Mouse (Mus musculus): ENCODE data around the gene Srgap2. TPM values are rescaled to one million over a fixed set of nuclear protein-coding genes. Genes with fewer than 3 reads are reported as not detected.
"Not testable (repeated sequence)": the region's sequence is repeated elsewhere in the genome, so short reads cannot be mapped to it uniquely, and the experiment has no call there.

Srgap2 gene
- total RNA-seq, 2 experiments from 2014 or later: 7.8 to 22.6 TPM

GRCm38 (mm10) chr1:131360800-131361199, 166.4 kb downstream of the Srgap2 start:
- ATAC-seq (replicated peaks; ENCODE audit: low FRiP score, low TSS enrichment, poor library complexity, severe bottlenecking): no peak

DNA sequence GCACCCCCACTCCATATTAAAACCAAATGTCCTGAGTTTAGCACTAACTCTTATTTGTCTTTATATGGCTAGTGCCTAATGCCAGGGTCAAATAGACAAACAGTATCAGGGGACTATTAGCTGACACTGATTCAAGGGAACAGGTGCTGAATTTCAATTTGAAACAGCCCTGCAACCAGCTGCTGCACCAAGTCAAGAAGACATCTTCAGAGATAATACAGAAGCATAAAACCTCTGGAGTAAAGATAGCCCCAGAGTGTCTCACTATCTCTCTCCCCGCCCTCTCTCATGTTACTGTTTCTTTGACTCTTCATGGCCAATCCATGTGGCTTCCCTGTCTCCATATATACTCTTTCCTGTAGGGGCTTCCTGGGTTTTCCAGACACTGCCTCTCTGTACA, 167.5 kb downstream of the Srgap2 start:
- ATAC-seq (replicated peaks; ENCODE audit: low FRiP score, low TSS enrichment, poor library complexity, severe bottlenecking): peak; percentile 54

- 0 out of 2 replicates have a peak, but pooled peaks have one; percentile 51 for ATAC-seq (replicated peaks; ENCODE audit: low FRiP score, low TSS enrichment, poor library complexity, severe bottlenecking)
Measured at GRCm38 (mm10) chr1:131357213-131357612, 169.9 kb downstream of the Srgap2 start.

DNA sequence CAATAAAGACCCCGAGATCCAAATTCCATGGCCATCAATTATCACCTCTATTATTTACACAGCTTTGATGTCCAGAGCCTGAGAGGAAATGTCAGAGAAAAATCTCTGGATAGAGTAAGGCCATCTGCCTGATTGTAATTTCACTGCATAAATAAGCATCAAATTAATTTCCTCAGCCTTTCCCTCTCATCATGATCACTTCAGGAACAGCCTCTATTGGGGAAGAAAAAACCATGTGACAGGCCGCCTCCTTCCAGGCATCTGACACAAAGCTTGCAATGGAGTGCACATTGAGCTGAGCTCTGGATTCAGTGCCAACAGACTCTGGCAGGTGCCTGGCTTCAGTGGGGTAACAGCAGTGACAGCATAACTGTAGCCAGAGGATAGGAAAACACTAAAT, 175.7 kb downstream of the Srgap2 start:
- no peak for ATAC-seq (replicated peaks; ENCODE audit: low FRiP score, low TSS enrichment, poor library complexity, severe bottlenecking)

GRCm38 (mm10) chr1:131349993-131350510, 177.1 kb downstream of the Srgap2 start:
- no peak for ATAC-seq (replicated peaks; ENCODE audit: low FRiP score, low TSS enrichment, poor library complexity, severe bottlenecking)

DNA sequence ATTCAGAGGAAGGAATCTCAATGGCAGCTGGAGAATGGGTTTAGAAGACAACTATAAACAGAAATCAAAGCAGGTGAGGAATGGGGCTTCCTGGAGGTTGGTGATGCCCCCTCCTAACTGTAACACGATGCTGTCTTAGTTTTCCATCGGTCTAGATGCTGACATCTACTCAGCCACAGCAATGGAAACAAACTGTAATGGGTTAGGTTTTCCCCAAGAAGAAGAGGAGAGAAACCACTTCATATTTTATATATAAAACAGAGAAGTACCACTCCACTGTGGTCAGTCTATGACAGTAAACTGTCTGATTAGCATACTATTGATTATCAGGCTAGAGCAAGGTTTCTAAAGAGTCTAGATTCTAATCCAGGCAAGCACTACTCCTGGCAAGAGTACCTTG, 179.4 kb downstream of the Srgap2 start:
- no peak for ATAC-seq (replicated peaks; ENCODE audit: low FRiP score, low TSS enrichment, poor library complexity, severe bottlenecking)

DNA sequence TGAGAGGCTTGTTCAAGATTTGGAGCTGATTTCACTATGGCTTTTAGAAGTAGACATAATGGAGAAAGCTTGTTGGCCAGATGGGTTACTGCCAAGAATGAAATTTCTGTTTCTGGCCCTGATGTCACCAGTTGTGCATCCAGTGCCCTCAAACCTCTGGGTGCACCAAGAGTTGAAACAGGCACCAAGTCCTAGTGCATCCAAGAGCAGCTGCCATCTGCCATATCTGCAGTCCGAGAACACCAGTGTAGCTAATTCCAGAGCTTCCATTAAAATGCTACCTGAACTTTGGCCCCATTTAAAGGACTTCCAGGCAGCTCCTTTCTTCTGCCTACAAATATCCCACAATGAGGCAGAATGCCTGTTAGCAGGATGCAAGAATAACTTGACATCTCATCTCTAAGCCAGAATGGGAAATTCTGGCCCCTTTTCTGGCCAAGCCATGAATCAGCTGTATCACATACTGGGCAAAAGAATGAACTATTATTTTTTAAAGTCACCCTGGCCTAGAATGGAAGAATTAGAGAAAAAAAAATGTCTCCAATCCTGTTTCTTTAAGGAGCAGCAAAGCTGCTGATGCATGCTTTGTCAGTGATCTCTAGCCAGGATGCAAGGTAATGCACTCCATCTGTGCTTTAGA, 180.1 kb downstream of the Srgap2 start:
- ATAC-seq (replicated peaks; ENCODE audit: low FRiP score, low TSS enrichment, poor library complexity, severe bottlenecking): no peak

GRCm38 (mm10) chr1:131345422-131346419, 181.4 kb downstream of the Srgap2 start:
- ATAC-seq (replicated peaks; ENCODE audit: low FRiP score, low TSS enrichment, poor library complexity, severe bottlenecking): no peak

DNA sequence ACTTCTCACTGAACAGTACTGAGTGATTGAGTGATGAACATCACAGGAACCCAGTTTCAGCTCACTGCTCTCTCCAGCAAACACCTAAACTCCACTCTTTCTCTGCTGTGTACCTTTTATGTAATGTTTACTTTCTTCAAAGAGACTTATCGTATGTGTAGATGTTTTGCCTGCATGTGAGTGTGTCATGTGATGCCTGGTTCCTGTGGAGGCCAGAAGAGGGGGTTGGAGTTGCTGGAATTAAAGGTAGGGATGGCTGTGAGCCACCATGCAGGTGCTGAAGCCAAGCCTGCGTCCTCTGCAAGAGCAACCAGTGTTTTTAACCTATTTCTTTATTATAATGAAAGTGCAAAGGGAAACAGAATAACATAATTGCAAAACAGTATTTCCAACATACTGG, 182.5 kb downstream of the Srgap2 start:
- no peak for ATAC-seq (replicated peaks; ENCODE audit: low FRiP score, low TSS enrichment, poor library complexity, severe bottlenecking)

GRCm38 (mm10) chr1:131336017-131336416, 191.1 kb downstream of the Srgap2 start:
- no peak for ATAC-seq (replicated peaks; ENCODE audit: low FRiP score, low TSS enrichment, poor library complexity, severe bottlenecking)

- no peak for ATAC-seq (replicated peaks; ENCODE audit: low FRiP score, low TSS enrichment, poor library complexity, severe bottlenecking)
Measured at GRCm38 (mm10) chr1:131335604-131336003, 191.5 kb downstream of the Srgap2 start.

GRCm38 (mm10) chr1:131331180-131331579, 196.0 kb downstream of the Srgap2 start:
- ATAC-seq (replicated peaks; ENCODE audit: low FRiP score, low TSS enrichment, poor library complexity, severe bottlenecking): no peak

DNA sequence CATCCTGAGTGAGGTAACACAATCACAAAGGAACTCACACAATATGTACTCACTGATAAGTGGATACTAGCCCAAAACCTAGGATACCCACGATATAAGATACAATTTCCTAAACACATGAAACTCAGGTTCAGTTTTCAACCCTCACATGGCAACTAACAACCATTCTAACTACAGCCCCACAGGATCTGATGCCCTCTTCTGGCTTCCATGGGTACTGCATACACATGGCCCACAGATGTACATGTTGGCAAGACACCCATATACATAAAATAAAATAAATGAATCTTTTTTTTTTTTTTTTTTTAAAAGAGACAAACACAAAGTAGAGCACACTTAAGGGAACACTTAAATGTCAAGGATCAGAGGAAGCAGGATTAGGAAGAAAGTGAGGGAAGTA, 198.1 kb downstream of the Srgap2 start:
- ATAC-seq (replicated peaks; ENCODE audit: low FRiP score, low TSS enrichment, poor library complexity, severe bottlenecking): not testable (repeated sequence)

DNA sequence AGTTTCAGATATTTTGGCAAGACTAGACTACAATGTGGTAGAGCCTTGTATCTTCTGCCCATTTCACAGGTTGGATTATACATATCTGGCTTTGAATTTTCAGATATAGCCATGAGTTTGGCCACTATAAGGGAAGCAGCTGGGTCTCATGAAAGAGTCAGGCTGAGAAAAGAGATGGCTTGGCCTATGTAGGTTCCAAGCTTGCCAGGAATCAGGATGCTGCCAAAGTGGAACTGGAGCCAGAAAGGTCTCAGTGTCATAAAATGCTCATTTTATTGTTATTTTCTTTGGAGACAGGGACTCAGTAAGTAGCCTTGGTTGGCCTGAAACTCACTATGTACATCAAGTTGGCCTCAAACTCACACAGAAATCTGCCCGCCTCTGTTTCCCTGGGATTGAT, 200.0 kb downstream of the Srgap2 start:
- no peak for ATAC-seq (replicated peaks; ENCODE audit: low FRiP score, low TSS enrichment, poor library complexity, severe bottlenecking)

- no peak for ATAC-seq (replicated peaks; ENCODE audit: low FRiP score, low TSS enrichment, poor library complexity, severe bottlenecking)
Measured at GRCm38 (mm10) chr1:131324816-131325463, 202.2 kb downstream of the Srgap2 start.

- ATAC-seq (replicated peaks; ENCODE audit: low FRiP score, low TSS enrichment, poor library complexity, severe bottlenecking): no peak
Measured at GRCm38 (mm10) chr1:131319598-131320330, 207.4 kb downstream of the Srgap2 start.

DNA sequence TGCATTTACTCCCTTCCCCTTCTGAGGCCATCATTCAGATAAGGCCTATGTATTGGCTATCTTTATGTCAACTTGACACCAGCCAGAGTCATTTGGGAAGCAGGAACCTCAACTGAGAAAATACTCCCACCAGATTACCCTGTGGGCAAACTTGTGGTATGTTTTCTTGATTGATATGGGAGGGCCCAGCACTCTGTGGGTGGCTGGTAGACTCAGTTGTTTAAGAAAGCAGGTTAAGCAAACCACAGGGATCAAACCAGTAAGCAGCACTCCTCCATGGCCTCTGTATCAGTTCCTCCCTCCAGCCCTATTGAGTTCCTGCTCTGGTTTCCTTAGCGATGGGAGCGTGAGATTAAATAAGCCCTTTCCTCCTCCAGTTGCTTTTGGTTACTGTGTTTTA, 208.8 kb downstream of the Srgap2 start:
- 0 out of 2 replicates have a peak, but pooled peaks have one; percentile 26 for ATAC-seq (replicated peaks; ENCODE audit: low FRiP score, low TSS enrichment, poor library complexity, severe bottlenecking)

GRCm38 (mm10) chr1:131317625-131318024, 209.5 kb downstream of the Srgap2 start:
- no peak for ATAC-seq (replicated peaks; ENCODE audit: low FRiP score, low TSS enrichment, poor library complexity, severe bottlenecking)

GRCm38 (mm10) chr1:131311284-131311683, 215.9 kb downstream of the Srgap2 start:
- ATAC-seq (replicated peaks; ENCODE audit: low FRiP score, low TSS enrichment, poor library complexity, severe bottlenecking): no peak

Measured in megakaryocyte-erythroid progenitor cell, adult 5-6 weeks (primary cell).